Mouse (Mus musculus) liver, postnatal 0 days (tissue): ENCODE measurements around the gene Gm20388.

ENCODE experiments used
- CTCF ChIP-seq: sonication (generic); IDR thresholded peaks from 2 replicates; pipeline ENCODE4 v1.5.1; 2016; ENCODE audit warnings: antibody characterized with exemption, low read depth
- EP300 ChIP-seq: IDR thresholded peaks from 2 replicates; pipeline ENCODE4 v1.6.1; 2016; ENCODE audit warnings: antibody characterized with exemption, low read depth, mild to moderate bottlenecking

GRCm38 (mm10) chr8:120391856-120392255 is 481.2 kb downstream of the Gm20388 start:
- TF ChIP-seq EP300 (no peak), CTCF (no peak)
